ENCODE assay signal across 8 mouse cellular contexts in genomic region chr7:100014123-100014600, GRCm38 (mm10). TPM values are rescaled to one million over a fixed set of nuclear protein-coding genes. Genes with fewer than 3 reads are reported as not detected.
DNase-seq lines count a peak whose midpoint lies in the region; ATAC-seq and TF ChIP-seq lines count a peak whose summit lies in the region.
"Had no signal": no experiment of that assay in that cellular context is flagged by ENCODE, and none has a peak within 500 bp of the region (broad histone marks: within the 10 kb centered on the region; RNA-seq: fewer than 3 reads in every experiment).

No protein-coding gene starts in this region.

- H3K27me3 ChIP-seq in midbrain, embryonic 10.5 days (ENCODE audit: low read depth, poor library complexity, severe bottlenecking), result peaks cover 15% of the 10 kb centered on the region
- H3K27me3 ChIP-seq in midbrain, embryonic 15.5 days (replicated peaks), result peaks cover 7% of the 10 kb centered on the region
- H3K27me3 ChIP-seq in cerebellum, adult 2 months (ENCODE audit: control insufficient read depth, insufficient read depth, low read length), result no peaks in the 10 kb centered on the region

- peaks cover 17% of the 10 kb centered on the region; the same call in 1 of the 2 replicates for H3K4me1 ChIP-seq in midbrain, embryonic 10.5 days
- no peaks in the 10 kb centered on the region for H3K4me1 ChIP-seq in midbrain, embryonic 15.5 days
- H3K4me1 ChIP-seq in cerebellum, adult 2 months (ENCODE audit: control insufficient read depth, insufficient read depth, low read length), result peaks cover 13% of the 10 kb centered on the region

- no peak for ATAC-seq in midbrain, embryonic 15.5 days (replicated peaks)

- 70% methylated on average over 8 of the region's 8 CpGs for WGBS in midbrain, embryonic 10.5 days
- WGBS in midbrain, embryonic 15.5 days, result 74% methylated on average over 8 of the region's 8 CpGs
- 10% methylated on average over 8 of the region's 8 CpGs for WGBS in cerebellum, adult 2 months

- TF ChIP-seq POLR2A in cerebellum, adult 2 months (IDR thresholded peaks at IDR 0.05; ENCODE audit: borderline replicate concordance, insufficient read depth, low read length), result no peak

- no peaks in the 10 kb centered on the region for H3K36me3 ChIP-seq in midbrain, embryonic 10.5 days
- H3K36me3 ChIP-seq in midbrain, embryonic 15.5 days (replicated peaks), result no peaks in the 10 kb centered on the region

- DNase-seq in midbrain, embryonic 10.5 days (ENCODE audit: low spot score), result no peak
- DNase-seq in cerebellum, adult 2 months, result peak; percentile 80 to 81
- peak; percentile 77 for DNase-seq in kidney, adult 11 months
- DNase-seq in ovary, postnatal 14 days (ENCODE audit: low spot score), result peak; percentile 20
- DNase-seq in c-Kit-positive CD71-positive TER-119-positive erythroid progenitor cells, embryonic 14.5 days (ENCODE audit: low spot score), result no peak
- no peak for DNase-seq in frontal cortex, postnatal 25 days (ENCODE audit: low spot score in 2 of 2)
- DNase-seq: heart, postnatal 4 days had no signal

- no peaks in the 10 kb centered on the region for H3K9me3 ChIP-seq in midbrain, embryonic 10.5 days (replicated peaks)
- H3K9me3 ChIP-seq in midbrain, embryonic 15.5 days, result no peaks in the 10 kb centered on the region

- no peak overlapping the region for H3K4me3 ChIP-seq in midbrain, embryonic 10.5 days
- no peak overlapping the region for H3K4me3 ChIP-seq in midbrain, embryonic 15.5 days
- H3K4me3 ChIP-seq in cerebellum, adult 2 months (replicated peaks; ENCODE audit: insufficient read depth, low read depth, low read length), result no peak overlapping the region

- 0 out of 2 replicates have a peak overlapping the region, but pooled peaks have one; percentile 6 for H3K27ac ChIP-seq in midbrain, embryonic 10.5 days (replicated peaks)
- H3K27ac ChIP-seq in midbrain, embryonic 15.5 days, result no peak overlapping the region
- H3K27ac ChIP-seq in cerebellum, adult 2 months (ENCODE audit: insufficient read depth, low read length), result no peak overlapping the region

- H3K9ac ChIP-seq in midbrain, embryonic 15.5 days, result no peak overlapping the region

- TF ChIP-seq CTCF in cerebellum, adult 2 months (IDR thresholded peaks at IDR 0.05; ENCODE audit: borderline replicate concordance, insufficient read depth, low read depth, low read length), result no peak

- no peak overlapping the region for H3K4me2 ChIP-seq in midbrain, embryonic 15.5 days

RNA-seq across cellular contexts. Expression of gene Chrdl2, which starts 8.2 kb away (rescaled TPM):
- polyA plus RNA-seq in midbrain, embryonic 10.5 days (2016; fragmentation: Nextera tagmentation; extraction: Ambion mirVana), result 0.14 and 0.16 TPM in 2 replicates
- 0.34 TPM in 1 of 2 replicates, not detected in the other for polyA plus RNA-seq in midbrain, embryonic 15.5 days (2015; fragmentation: Nextera tagmentation; extraction: Ambion mirVana)
- polyA plus RNA-seq in cerebellum, adult 2 months (2012; rRNA removed), result 0.79 and 1.3 TPM in 2 replicates

RNA-seq across cellular contexts. Expression of gene Rnf169, which starts 33.9 kb away (rescaled TPM):
- polyA plus RNA-seq in midbrain, embryonic 10.5 days (2016; fragmentation: Nextera tagmentation; extraction: Ambion mirVana), result 4.0 and 4.5 TPM in 2 replicates
- 5.7 and 6.2 TPM in 2 replicates for polyA plus RNA-seq in midbrain, embryonic 15.5 days (2015; fragmentation: Nextera tagmentation; extraction: Ambion mirVana)
- 8.1 and 8.7 TPM in 2 replicates for polyA plus RNA-seq in cerebellum, adult 2 months (2012; rRNA removed)

Comparison
In these comparisons a context has a peak if more than half of its experiments do, and no peak if none do; other contexts are left out.
1. DNase-seq: peak in cerebellum, adult 2 months (2 of 2), kidney, adult 11 months (single experiment) and ovary, postnatal 14 days (single experiment); none in midbrain, embryonic 10.5 days (single experiment), c-Kit-positive CD71-positive TER-119-positive erythroid progenitor cells, embryonic 14.5 days (single experiment) and frontal cortex, postnatal 25 days (0 of 2).